Mouse (Mus musculus): ENCODE measurements at regions not wholly inside any gene's neighbourhood (a gene's known extent, or its start where the extent isn't known, plus 50 kb on each side); places are given as distances from the start of the nearest gene placed in this dataset.
"Not testable (repeated sequence)": the region's sequence is repeated elsewhere in the genome, so short reads cannot be mapped to it uniquely, and the experiment has no call there.

- no peak for DNase-seq (ENCODE audit: low spot score in 2 of 2)
Measured at GRCm38 (mm10) chr6:144940871-144941380, 135.1 kb downstream of the Bcat1 start.

GRCm38 (mm10) chr6:144938613-144939236 is 137.3 kb downstream of the Bcat1 start:
- DNase-seq (ENCODE audit: low spot score in 2 of 2) = no peak

GRCm38 (mm10) chr6:144937211-144937610 is 138.8 kb downstream of the Bcat1 start:
- DNase-seq (ENCODE audit: low spot score in 2 of 2) = no peak

- DNase-seq (ENCODE audit: low spot score in 2 of 2) = no peak
Measured at GRCm38 (mm10) chr6:144933722-144934235, 142.2 kb downstream of the Bcat1 start.

- no peak for DNase-seq (ENCODE audit: low spot score in 2 of 2)
Measured at GRCm38 (mm10) chr6:144932402-144932801, 143.6 kb downstream of the Bcat1 start.

GRCm38 (mm10) chr6:144929959-144930358 is 146.0 kb downstream of the Bcat1 start:
- no peak for DNase-seq (ENCODE audit: low spot score in 2 of 2)

- DNase-seq (ENCODE audit: low spot score in 2 of 2) = no peak
Measured at GRCm38 (mm10) chr6:144929262-144929855, 146.6 kb downstream of the Bcat1 start.

GRCm38 (mm10) chr6:144927599-144927998 is 145.8 kb upstream of the Sox5 start:
- peak; percentile 3 to 12 for DNase-seq (ENCODE audit: low spot score in 2 of 2)

- DNase-seq (ENCODE audit: low spot score in 2 of 2) = no peak
Measured at GRCm38 (mm10) chr6:144922762-144923161, 141.0 kb upstream of the Sox5 start.

GRCm38 (mm10) chr6:144919750-144920149 is 138.0 kb upstream of the Sox5 start:
- no peak for DNase-seq (ENCODE audit: low spot score in 2 of 2)

GRCm38 (mm10) chr6:144917128-144917527 is 135.4 kb upstream of the Sox5 start:
- DNase-seq (ENCODE audit: low spot score in 2 of 2) = no peak

GRCm38 (mm10) chr6:144911781-144912180 is 130.0 kb upstream of the Sox5 start:
- peak; percentile 6 to 16 for DNase-seq (ENCODE audit: low spot score in 2 of 2)

GRCm38 (mm10) chr6:144910392-144910791 is 128.6 kb upstream of the Sox5 start:
- no peak for DNase-seq (ENCODE audit: low spot score in 2 of 2)

GRCm38 (mm10) chr6:144908646-144909045 is 126.9 kb upstream of the Sox5 start:
- no peak for DNase-seq (ENCODE audit: low spot score in 2 of 2)

- no peak for DNase-seq (ENCODE audit: low spot score in 2 of 2)
Measured at GRCm38 (mm10) chr6:144903156-144903555, 121.4 kb upstream of the Sox5 start.

GRCm38 (mm10) chr6:144902267-144902995 is 120.7 kb upstream of the Sox5 start:
- no peak for DNase-seq (ENCODE audit: low spot score in 2 of 2)

- DNase-seq (ENCODE audit: low spot score in 2 of 2) = no peak
Measured at GRCm38 (mm10) chr6:144901825-144902224, 120.0 kb upstream of the Sox5 start.

GRCm38 (mm10) chr6:144900858-144901257 is 119.1 kb upstream of the Sox5 start:
- DNase-seq (ENCODE audit: low spot score in 2 of 2) = not testable (repeated sequence)

GRCm38 (mm10) chr6:144897526-144897925 is 115.7 kb upstream of the Sox5 start:
- DNase-seq (ENCODE audit: low spot score in 2 of 2) = no peak

- no peak for DNase-seq (ENCODE audit: low spot score in 2 of 2)
Measured at GRCm38 (mm10) chr6:144890914-144891313, 109.1 kb upstream of the Sox5 start.

- DNase-seq (ENCODE audit: low spot score in 2 of 2) = no peak
Measured at GRCm38 (mm10) chr6:144890166-144890565, 108.4 kb upstream of the Sox5 start.

- no peak for DNase-seq (ENCODE audit: low spot score in 2 of 2)
Measured at GRCm38 (mm10) chr6:144883117-144883516, 101.3 kb upstream of the Sox5 start.

- no peak for DNase-seq (ENCODE audit: low spot score in 2 of 2)
Measured at GRCm38 (mm10) chr6:144880098-144880497, 98.3 kb upstream of the Sox5 start.

All from right cerebral cortex, adult 2 months (tissue).